Mouse (Mus musculus): ENCODE data around the gene Cela2a.

GRCm38 (mm10) chr4:141864506-141864905 is 38.5 kb upstream of the Cela2a start:
- TF ChIP-seq CTCF (IDR thresholded peaks at IDR 0.05; ENCODE audit: extremely low read depth, insufficient read length, insufficient replicate concordance, low read depth, low read length) (no peak), POLR2A (IDR thresholded peaks at IDR 0.05; ENCODE audit: low read depth, low read length) (no peak)
